Mouse (Mus musculus): ENCODE data around the gene Adgrl2. TPM values are rescaled to one million over a fixed set of nuclear protein-coding genes. Genes with fewer than 3 reads are reported as not detected.

The Adgrl2 gene
- polyA plus RNA-seq, 1 experiment from 2014 or later: 132 TPM

DNA sequence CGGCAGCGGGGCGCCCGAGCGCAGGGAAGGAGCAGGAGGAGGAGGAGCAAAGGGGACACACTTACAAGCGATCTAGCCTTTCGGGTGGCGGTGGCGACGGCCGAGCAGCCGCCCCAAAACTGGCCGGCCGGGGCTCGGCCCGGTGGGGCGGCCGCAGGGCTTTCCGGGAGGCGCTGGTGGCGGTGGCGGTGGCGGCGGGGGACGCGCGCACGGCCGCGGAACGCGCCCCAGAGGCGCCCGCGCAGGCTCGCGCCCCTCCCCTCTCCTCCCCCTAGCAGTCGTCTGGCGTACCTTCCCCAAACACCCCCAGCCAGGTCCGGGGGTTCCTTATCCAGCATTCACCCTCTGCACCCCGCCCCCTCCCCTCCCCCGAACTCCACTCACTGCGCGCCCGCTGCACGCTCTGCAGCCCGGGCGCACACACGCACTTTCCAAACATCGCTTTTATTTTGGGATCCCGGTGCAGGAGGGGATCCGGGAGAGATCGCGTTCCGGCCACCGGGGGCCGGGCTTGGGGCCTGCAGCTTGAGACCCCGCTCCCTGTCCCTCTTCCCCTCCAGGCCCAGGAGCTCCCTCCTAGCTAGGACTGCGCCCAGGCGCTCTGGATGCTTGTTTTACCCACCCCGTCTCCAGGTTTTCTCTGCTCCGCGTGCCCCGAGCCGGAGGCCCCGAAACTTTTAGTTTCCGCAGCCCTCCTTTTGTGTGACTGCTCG is 381 bp downstream of the Adgrl2 start:
- H3K36me3 ChIP-seq (ENCODE audit: control insufficient read depth, insufficient read depth): no peaks in the 10 kb centered on the region
- H3K27me3 ChIP-seq (replicated peaks; ENCODE audit: control insufficient read depth, insufficient read depth, low read length): no peaks in the 10 kb centered on the region
- H3K4me3 ChIP-seq (replicated peaks; ENCODE audit: low read length): peak overlapping the region; percentile 93
- H3K9ac ChIP-seq (replicated peaks; ENCODE audit: low read depth, low read length): peak overlapping the region; percentile 97
- H3K4me1 ChIP-seq (replicated peaks; ENCODE audit: control insufficient read depth, insufficient read depth, low read length): peaks cover 20% of the 10 kb centered on the region
- peak; percentile 61 for ATAC-seq
- H3K27ac ChIP-seq (ENCODE audit: low read length): peak overlapping the region; percentile 99
- H3K9me3 ChIP-seq (ENCODE audit: control insufficient read depth, low read length): no peaks in the 10 kb centered on the region
- whole genome bisulfite sequencing: under 1% methylated on average over 53 of the region's 68 CpGs
- peak overlapping the region; percentile 89 for H3K4me2 ChIP-seq (ENCODE audit: low read length)

DNA sequence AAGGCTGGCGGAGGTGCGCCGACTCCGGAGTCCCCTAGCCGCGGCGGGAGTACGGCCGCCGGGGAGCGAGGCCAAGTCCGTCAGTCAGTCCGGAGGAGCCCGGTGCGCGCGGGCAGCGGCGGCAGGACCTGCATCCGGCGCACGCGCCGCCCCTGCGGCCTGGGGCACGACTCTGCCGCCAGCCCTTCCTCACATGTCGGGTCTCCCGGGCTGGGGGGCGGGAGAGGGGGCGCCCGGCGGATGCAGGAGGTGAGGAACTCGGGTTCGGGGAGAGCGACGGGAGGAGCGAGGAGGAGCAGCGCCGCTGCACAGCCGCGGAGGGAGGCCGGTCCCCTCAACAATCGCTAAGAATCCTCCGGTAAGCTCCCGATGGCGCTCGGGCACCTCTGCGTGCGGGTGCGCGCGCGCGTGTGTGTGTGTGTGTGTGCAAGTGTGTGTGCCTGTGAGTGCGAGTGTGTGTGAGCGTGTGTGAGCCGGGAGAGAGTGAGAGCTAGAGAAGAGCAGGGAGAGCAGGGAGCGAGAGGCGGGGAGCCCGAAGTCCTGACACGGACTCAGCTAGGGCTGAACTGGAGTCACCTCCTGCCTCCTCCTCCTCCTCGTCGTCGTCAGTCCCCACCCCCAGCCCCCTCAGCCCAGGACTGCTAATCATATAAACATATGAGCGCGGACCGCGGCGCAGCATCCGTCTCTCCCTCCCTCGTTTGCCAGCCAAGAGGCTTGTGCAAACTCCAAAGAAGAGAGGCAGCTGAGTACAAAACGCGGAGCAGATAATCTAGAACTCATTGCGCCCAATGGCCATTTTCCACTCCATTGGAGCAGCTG is 1.1 kb downstream of the Adgrl2 start:
- no peaks in the 10 kb centered on the region for H3K27me3 ChIP-seq (replicated peaks; ENCODE audit: control insufficient read depth, insufficient read depth, low read length)
- H3K4me3 ChIP-seq (replicated peaks; ENCODE audit: low read length): peak overlapping the region; percentile 93
- ATAC-seq: peak; percentile 80
- no peaks in the 10 kb centered on the region for H3K9me3 ChIP-seq (ENCODE audit: control insufficient read depth, low read length)
- peak overlapping the region; percentile 89 for H3K4me2 ChIP-seq (ENCODE audit: low read length)
- H3K27ac ChIP-seq (ENCODE audit: low read length): peak overlapping the region; percentile 99
- WGBS: under 1% methylated on average over 73 of the region's 75 CpGs
- H3K4me1 ChIP-seq (replicated peaks; ENCODE audit: control insufficient read depth, insufficient read depth, low read length): peaks cover 28% of the 10 kb centered on the region
- H3K36me3 ChIP-seq (ENCODE audit: control insufficient read depth, insufficient read depth): no peaks in the 10 kb centered on the region
- peak overlapping the region; percentile 97 for H3K9ac ChIP-seq (replicated peaks; ENCODE audit: low read depth, low read length)

DNA sequence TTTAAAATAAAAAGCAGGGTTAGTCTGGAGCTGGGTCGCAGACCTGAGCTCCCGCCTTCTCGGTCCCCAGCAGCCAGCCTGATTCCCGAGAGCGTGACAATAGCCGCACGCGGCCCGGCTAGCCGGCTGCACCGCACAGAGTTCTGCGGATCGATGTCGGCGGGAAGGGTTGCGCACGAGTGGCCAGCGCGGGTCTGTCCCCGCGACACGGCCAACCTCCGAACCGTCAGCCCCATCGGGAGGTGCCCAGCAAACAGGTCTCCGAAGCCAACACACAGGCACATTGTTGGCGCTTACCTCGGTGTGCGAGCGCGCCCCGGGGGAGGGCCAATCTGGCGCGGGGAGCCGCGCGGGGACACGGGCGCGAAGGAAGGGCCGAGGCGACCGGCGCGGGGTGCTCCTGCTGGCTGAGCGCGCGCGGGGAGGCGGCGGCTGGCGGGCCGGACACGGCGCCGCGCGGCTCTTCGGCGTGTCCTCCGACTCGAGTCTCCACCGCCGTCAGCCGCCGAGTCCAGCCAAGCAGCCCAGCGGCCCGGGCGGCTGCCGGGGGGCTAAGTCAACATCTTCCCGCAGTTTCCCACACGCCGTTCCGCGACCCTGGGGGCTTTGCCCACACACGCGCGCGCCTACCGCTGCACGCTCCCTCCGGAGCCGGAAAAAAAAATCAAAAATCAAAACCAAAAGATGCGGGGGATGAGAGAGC is 1.9 kb downstream of the Adgrl2 start:
- no peaks in the 10 kb centered on the region for H3K27me3 ChIP-seq (replicated peaks; ENCODE audit: control insufficient read depth, insufficient read depth, low read length)
- WGBS: under 1% methylated on average over 77 of the region's 84 CpGs
- no peak for ATAC-seq
- H3K27ac ChIP-seq (ENCODE audit: low read length): peak overlapping the region; percentile 99
- peak overlapping the region; percentile 97 for H3K9ac ChIP-seq (replicated peaks; ENCODE audit: low read depth, low read length)
- peak overlapping the region; percentile 89 for H3K4me2 ChIP-seq (ENCODE audit: low read length)
- peak overlapping the region; percentile 93 for H3K4me3 ChIP-seq (replicated peaks; ENCODE audit: low read length)
- no peaks in the 10 kb centered on the region for H3K9me3 ChIP-seq (ENCODE audit: control insufficient read depth, low read length)
- H3K4me1 ChIP-seq (replicated peaks; ENCODE audit: control insufficient read depth, insufficient read depth, low read length): peaks cover 34% of the 10 kb centered on the region
- no peaks in the 10 kb centered on the region for H3K36me3 ChIP-seq (ENCODE audit: control insufficient read depth, insufficient read depth)

DNA sequence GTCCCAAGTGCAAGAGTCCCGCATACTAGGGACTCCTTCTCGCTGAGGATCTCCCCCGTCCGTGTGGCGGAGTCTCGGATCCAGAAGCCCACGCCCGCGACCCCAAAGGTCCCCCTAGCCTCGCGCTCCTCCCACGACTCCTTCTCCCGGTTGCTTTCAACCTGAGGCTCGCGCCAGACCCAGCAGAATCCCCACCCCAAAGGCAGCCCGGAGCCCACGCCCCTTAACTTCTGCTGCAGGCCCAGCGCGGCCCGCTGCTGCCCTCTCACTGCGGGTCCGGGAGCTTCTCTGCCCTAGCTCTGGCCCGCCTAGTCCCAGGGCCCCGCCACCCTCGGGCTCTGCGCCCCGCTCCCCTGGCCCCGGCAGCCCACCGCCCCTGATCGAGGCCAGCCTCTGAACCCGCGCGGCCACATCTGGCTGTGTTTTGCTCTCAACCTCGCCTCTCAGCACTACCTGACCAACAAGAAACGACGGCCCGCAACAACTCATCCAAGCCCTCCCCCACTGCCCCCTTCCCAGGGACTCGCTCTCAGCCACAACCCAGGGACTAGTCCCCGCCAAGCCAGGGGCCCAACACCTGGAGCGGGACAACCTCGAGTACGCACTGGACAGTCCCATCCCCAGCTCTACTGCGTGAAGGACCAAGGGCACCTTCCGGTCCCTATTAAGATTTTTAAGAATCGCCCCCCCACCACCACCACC is 2.6 kb downstream of the Adgrl2 start:
- Histone ChIP-seq H3K36me3 (ENCODE audit: control insufficient read depth, insufficient read depth) (no peaks in the 10 kb centered on the region), H3K4me1 (replicated peaks; ENCODE audit: control insufficient read depth, insufficient read depth, low read length) (peaks cover 34% of the 10 kb centered on the region), H3K27me3 (replicated peaks; ENCODE audit: control insufficient read depth, insufficient read depth, low read length) (no peaks in the 10 kb centered on the region), H3K9me3 (ENCODE audit: control insufficient read depth, low read length) (no peaks in the 10 kb centered on the region), H3K27ac (ENCODE audit: low read length) (peak overlapping the region; percentile 99), H3K4me2 (ENCODE audit: low read length) (peak overlapping the region; percentile 89), H3K9ac (replicated peaks; ENCODE audit: low read depth, low read length) (peak overlapping the region; percentile 97), H3K4me3 (replicated peaks; ENCODE audit: low read length) (peak overlapping the region; percentile 93)
- WGBS: under 1% methylated on average over 45 of the region's 45 CpGs
- peak; percentile 66 for ATAC-seq

DNA sequence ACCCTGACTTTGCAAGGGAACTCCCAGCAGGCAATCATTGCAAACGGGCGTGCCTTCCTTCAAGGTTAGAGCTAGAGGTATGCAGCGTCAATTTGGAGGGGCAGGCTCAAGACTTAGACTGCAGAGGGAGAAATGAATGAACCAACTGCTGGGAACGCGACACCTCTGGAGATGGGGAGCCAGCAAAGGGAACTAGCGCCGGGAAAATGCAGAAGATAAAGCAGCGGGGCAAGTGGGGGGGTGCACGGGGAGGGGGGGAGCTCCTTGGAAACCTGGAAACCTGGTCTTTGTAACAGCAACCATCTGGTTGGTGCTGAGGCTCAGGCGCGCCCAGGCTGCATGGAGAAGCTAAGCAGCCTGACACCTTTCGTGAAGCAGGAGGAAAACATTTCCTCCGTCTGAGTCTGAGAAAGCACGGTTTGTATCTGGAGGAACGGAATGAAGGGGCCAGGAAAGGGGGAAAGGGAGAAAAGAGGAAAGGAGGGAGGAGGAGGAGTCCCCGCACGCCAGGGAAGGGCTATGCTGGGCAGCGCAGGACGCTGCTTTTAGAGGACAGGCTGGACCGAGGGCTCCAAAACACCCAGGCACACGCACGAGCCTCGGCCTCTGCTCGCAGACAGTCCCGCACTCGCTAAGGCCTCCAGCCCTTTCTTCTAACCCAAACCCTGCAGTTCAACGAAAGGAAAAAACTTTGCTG is 3.3 kb downstream of the Adgrl2 start:
- Histone ChIP-seq H3K9ac (replicated peaks; ENCODE audit: low read depth, low read length) (peak overlapping the region; percentile 97), H3K9me3 (ENCODE audit: control insufficient read depth, low read length) (no peaks in the 10 kb centered on the region), H3K4me1 (replicated peaks; ENCODE audit: control insufficient read depth, insufficient read depth, low read length) (peaks cover 34% of the 10 kb centered on the region), H3K4me2 (ENCODE audit: low read length) (peak overlapping the region; percentile 89), H3K27ac (ENCODE audit: low read length) (peak overlapping the region; percentile 99), H3K4me3 (replicated peaks; ENCODE audit: low read length) (peak overlapping the region; percentile 93), H3K36me3 (ENCODE audit: control insufficient read depth, insufficient read depth) (no peaks in the 10 kb centered on the region), H3K27me3 (replicated peaks; ENCODE audit: control insufficient read depth, insufficient read depth, low read length) (no peaks in the 10 kb centered on the region)
- peak; percentile 7; the same call in 1 of the 2 replicates for ATAC-seq
- under 1% methylated on average over 27 of the region's 27 CpGs for WGBS

DNA sequence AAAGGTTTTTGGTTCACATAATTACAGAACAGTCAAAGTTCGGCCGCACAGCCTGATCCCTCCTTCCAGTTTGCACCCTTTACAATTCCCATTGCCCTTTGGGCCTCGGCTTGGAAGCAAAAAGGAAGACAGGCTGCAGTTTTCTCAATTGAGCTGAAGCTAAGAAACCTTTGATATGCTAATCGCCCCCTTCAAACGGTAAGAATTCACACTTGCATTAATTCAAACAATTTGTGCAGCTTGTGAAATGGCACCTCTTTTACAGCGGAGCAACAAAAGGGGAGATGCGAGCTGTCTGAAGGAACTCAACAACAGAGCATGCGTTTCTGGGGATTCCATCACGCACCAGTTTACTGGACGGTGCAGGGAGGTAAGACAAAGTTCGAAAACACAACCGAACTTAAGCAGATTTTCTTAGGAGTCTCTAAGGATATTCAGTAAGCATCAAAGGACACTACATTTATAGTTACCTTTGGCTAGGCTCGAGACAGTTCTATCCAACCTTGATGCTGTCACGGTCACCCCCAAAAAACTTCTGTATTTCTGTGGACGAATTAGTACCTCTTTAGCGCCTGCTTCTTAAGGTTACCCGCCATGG is 4.0 kb downstream of the Adgrl2 start:
- Histone ChIP-seq H3K4me2 (ENCODE audit: low read length) (peak overlapping the region; percentile 89), H3K27me3 (replicated peaks; ENCODE audit: control insufficient read depth, insufficient read depth, low read length) (no peaks in the 10 kb centered on the region), H3K4me3 (replicated peaks; ENCODE audit: low read length) (peak overlapping the region; percentile 93), H3K9me3 (ENCODE audit: control insufficient read depth, low read length) (no peaks in the 10 kb centered on the region), H3K4me1 (replicated peaks; ENCODE audit: control insufficient read depth, insufficient read depth, low read length) (peaks cover 37% of the 10 kb centered on the region), H3K36me3 (ENCODE audit: control insufficient read depth, insufficient read depth) (no peaks in the 10 kb centered on the region), H3K27ac (ENCODE audit: low read length) (peak overlapping the region; percentile 99), H3K9ac (replicated peaks; ENCODE audit: low read depth, low read length) (peak overlapping the region; percentile 97)
- no peak for ATAC-seq
- WGBS: under 1% methylated on average over 17 of the region's 17 CpGs

DNA sequence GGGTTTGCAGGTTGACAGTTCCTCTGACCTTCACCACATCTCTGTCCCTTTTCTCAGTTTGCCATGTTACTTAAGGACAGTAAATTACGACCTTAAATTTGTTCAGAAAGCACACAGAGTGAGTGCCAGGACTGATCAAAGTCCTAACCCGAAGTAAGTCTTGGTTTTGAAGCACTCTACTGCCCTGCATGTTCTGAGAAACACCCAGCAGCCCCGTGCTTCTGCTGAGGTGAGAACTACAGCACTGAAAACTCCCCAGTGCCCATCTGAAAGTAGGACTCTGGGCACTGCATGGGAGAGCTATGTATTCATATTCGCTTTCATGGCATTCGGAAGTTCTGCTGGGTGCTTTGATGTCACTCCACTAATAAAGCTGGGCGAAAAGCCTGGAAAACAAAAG is 6.0 kb downstream of the Adgrl2 start:
- Histone ChIP-seq H3K4me3 (replicated peaks; ENCODE audit: low read length) (peak overlapping the region; percentile 26), H3K4me1 (replicated peaks; ENCODE audit: control insufficient read depth, insufficient read depth, low read length) (peaks cover 32% of the 10 kb centered on the region), H3K4me2 (ENCODE audit: low read length) (peak overlapping the region; percentile 42), H3K27ac (ENCODE audit: low read length) (no peak overlapping the region), H3K9ac (replicated peaks; ENCODE audit: low read depth, low read length) (no peak overlapping the region; the same call in 1 of the 2 replicates), H3K9me3 (ENCODE audit: control insufficient read depth, low read length) (no peaks in the 10 kb centered on the region), H3K36me3 (ENCODE audit: control insufficient read depth, insufficient read depth) (no peaks in the 10 kb centered on the region), H3K27me3 (replicated peaks; ENCODE audit: control insufficient read depth, insufficient read depth, low read length) (no peaks in the 10 kb centered on the region)
- 26% methylated on average over 6 of the region's 6 CpGs for WGBS
- ATAC-seq: no peak

DNA sequence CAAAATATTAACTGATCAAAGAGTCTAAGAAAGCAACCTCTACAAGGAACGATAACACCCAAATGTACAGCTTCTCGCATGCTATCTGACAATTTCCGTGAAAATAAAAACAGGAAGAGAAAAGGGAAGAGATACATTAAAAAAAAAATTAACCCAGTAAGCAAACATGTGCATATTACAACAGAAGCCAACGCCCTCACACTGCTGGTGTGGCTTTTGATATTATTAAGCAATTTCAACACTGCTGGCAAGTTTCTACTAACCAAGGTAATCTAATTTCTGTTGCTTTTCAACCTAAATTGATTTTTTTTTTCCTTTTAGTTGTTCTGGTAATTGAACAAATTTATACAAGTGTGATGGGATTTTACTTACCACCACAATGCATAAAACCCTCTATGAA is 8.0 kb downstream of the Adgrl2 start:
- ATAC-seq: no peak
- no peaks in the 10 kb centered on the region for H3K9me3 ChIP-seq (ENCODE audit: control insufficient read depth, low read length)
- H3K27me3 ChIP-seq (replicated peaks; ENCODE audit: control insufficient read depth, insufficient read depth, low read length): no peaks in the 10 kb centered on the region
- peaks cover 44% of the 10 kb centered on the region for H3K4me1 ChIP-seq (replicated peaks; ENCODE audit: control insufficient read depth, insufficient read depth, low read length)
- H3K27ac ChIP-seq (ENCODE audit: low read length): no peak overlapping the region
- H3K4me3 ChIP-seq (replicated peaks; ENCODE audit: low read length): no peak overlapping the region
- H3K9ac ChIP-seq (replicated peaks; ENCODE audit: low read depth, low read length): no peak overlapping the region
- no peaks in the 10 kb centered on the region for H3K36me3 ChIP-seq (ENCODE audit: control insufficient read depth, insufficient read depth)
- H3K4me2 ChIP-seq (ENCODE audit: low read length): no peak overlapping the region
- WGBS: 81% methylated on average over 4 of the region's 4 CpGs

All from forebrain, embryonic 16.5 days (tissue).